Mouse (Mus musculus) right cerebral cortex, postnatal 10 days (tissue): ENCODE measurements at regions not wholly inside any gene's neighbourhood (a gene's known extent, or its start where the extent isn't known, plus 50 kb on each side); places are given as distances from the start of the nearest gene placed in this dataset.
"Not testable (repeated sequence)": the region's sequence is repeated elsewhere in the genome, so short reads cannot be mapped to it uniquely, and the experiment has no call there.

Source experiments
- DNase-seq, 2 experiments: peaks; one replicate each; pipeline ENCODE4 v3.0.0; 2021; ENCODE audit warnings: low spot score in 2 of 2

GRCm38 (mm10) chr9:85920745-85921614 lies 78.8 kb downstream of the Tpbg start:
- no peak for DNase-seq

GRCm38 (mm10) chr9:85925259-85925658 lies 83.1 kb downstream of the Tpbg start:
- DNase-seq = no peak

GRCm38 (mm10) chr9:85932209-85932608 lies 90.0 kb downstream of the Tpbg start:
- no peak for DNase-seq

- not testable (repeated sequence) for DNase-seq
Observed at GRCm38 (mm10) chr9:85943066-85943684, 101.0 kb downstream of the Tpbg start.

- DNase-seq = peak; percentile 25 to 50
Observed at GRCm38 (mm10) chr9:85948495-85949137, 106.4 kb downstream of the Tpbg start.

- no peak for DNase-seq
Observed at GRCm38 (mm10) chr9:85951777-85952176, 109.6 kb downstream of the Tpbg start.

GRCm38 (mm10) chr9:85970076-85970475 lies 127.9 kb downstream of the Tpbg start:
- no peak for DNase-seq

GRCm38 (mm10) chr9:85981428-85981827 lies 139.2 kb downstream of the Tpbg start:
- no peak for DNase-seq

GRCm38 (mm10) chr9:85983516-85983915 lies 141.3 kb downstream of the Tpbg start:
- DNase-seq = not testable (repeated sequence)

GRCm38 (mm10) chr9:85985671-85986070 lies 143.5 kb downstream of the Tpbg start:
- no peak for DNase-seq

GRCm38 (mm10) chr9:85986142-85986541 lies 144.0 kb downstream of the Tpbg start:
- DNase-seq = no peak

- DNase-seq = no peak
Observed at GRCm38 (mm10) chr9:86002996-86003395, 160.8 kb downstream of the Tpbg start.

- no peak for DNase-seq
Observed at GRCm38 (mm10) chr9:86011661-86012060, 169.5 kb downstream of the Tpbg start.

GRCm38 (mm10) chr9:86015841-86016240 lies 173.7 kb downstream of the Tpbg start:
- DNase-seq = no peak

- DNase-seq = no peak
Observed at GRCm38 (mm10) chr9:86020133-86020532, 178.0 kb downstream of the Tpbg start.

GRCm38 (mm10) chr9:86020765-86021164 lies 178.6 kb downstream of the Tpbg start:
- no peak for DNase-seq

GRCm38 (mm10) chr9:86030738-86031137 lies 188.6 kb downstream of the Tpbg start:
- DNase-seq = peak; percentile 26 to 46

GRCm38 (mm10) chr9:86044098-86044497 lies 201.9 kb downstream of the Tpbg start:
- DNase-seq = no peak

- DNase-seq = no peak
Observed at GRCm38 (mm10) chr9:86058116-86058515, 215.9 kb downstream of the Tpbg start.

GRCm38 (mm10) chr9:86060049-86060448 lies 217.9 kb downstream of the Tpbg start:
- no peak for DNase-seq

- no peak for DNase-seq
Observed at GRCm38 (mm10) chr9:86061230-86061629, 219.1 kb downstream of the Tpbg start.

GRCm38 (mm10) chr9:86079275-86079674 lies 237.1 kb downstream of the Tpbg start:
- no peak for DNase-seq

- no peak for DNase-seq
Observed at GRCm38 (mm10) chr9:86081873-86082272, 239.7 kb downstream of the Tpbg start.
